Mouse (Mus musculus) urinary bladder, postnatal 25 days (tissue): ENCODE measurements around the gene Ikbip.

Experiments
- DNase-seq: peaks from one replicate; pipeline ENCODE4 v3.0.0; 2022; ENCODE audit warnings: low spot score

Ikbip gene

DNA sequence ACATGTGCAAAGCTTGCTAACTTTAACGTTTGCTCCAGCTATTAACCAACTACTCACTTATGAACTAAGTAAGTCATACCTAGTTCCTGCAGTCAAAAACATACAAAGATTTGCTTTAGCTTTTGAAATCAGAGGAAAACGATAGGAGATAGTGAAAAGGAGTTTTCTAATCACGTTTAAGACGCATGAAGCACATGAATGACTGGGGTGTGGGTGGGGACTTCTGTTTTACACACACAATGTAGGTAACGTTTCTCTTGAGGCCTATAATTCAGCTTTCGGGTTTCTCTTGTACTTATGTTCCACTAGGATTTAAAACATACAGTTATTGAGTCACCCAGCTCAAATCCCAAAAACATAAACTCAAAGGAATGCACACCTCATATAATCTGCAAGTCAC, 39.9 kb downstream of the Ikbip start:
- DNase-seq = no peak

GRCm38 (mm10) chr10:91123281-91123827, 40.6 kb downstream of the Ikbip start:
- DNase-seq = peak; percentile 23

GRCm38 (mm10) chr10:91123828-91124822, 41.4 kb downstream of the Ikbip start, which contains the start of gene Slc25a3:
Gene Slc25a3, minus strand, starts transcription at chr10:91124059.
- DNase-seq = peak; percentile 94

GRCm38 (mm10) chr10:91126618-91127355, 44.0 kb downstream of the Ikbip start:
- no peak for DNase-seq

DNA sequence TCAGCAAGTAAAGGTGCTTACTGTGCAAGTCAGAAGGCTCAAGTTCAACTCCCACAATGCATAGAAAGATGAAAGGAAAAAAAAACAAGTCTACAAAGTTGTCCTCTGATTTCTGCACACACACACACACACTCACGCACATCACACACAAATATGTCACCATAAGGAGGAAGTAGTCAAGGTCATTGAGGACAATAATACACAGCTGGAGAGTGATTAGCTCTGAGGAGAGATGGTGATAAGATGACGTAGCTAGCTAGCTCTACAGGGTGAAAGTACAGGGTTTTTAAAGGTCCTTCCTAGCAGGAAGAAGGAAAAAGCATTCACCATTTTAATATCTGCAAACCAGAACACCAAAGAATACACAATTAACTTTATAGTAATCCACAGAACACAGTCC, 44.7 kb downstream of the Ikbip start:
- no peak for DNase-seq

DNA sequence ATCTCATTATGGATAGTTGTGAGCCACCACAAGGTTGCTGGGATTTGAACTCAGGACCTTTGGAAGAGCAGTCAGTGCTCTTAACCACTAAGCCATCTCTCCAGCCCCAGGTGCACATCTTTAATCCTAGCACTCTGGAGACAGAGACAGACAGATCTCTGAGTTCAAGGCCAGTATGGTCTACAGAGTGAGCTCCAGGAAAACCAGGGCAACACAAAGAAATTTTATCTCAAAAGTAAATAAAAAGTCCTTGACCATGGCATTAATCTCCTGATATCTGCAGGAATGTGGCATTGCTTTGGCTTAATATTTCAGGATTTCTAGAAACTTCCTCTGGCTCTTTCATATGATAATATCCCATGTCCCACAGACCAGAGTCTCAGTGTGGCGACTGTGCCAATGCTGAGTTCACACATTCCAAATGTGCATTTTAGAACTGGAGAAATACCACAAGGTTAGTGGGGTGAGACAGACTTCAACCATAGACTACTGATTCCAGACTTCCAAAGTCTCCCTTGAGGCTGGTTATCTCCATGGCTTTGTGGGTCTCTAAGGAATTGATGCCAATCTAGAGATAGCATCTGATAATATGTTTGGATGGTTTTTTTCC, 45.9 kb downstream of the Ikbip start:
- no peak for DNase-seq

GRCm38 (mm10) chr10:91130792-91131191, 48.1 kb downstream of the Ikbip start:
- no peak for DNase-seq

GRCm38 (mm10) chr10:91131565-91131964, 48.8 kb downstream of the Ikbip start:
- DNase-seq = no peak

DNA sequence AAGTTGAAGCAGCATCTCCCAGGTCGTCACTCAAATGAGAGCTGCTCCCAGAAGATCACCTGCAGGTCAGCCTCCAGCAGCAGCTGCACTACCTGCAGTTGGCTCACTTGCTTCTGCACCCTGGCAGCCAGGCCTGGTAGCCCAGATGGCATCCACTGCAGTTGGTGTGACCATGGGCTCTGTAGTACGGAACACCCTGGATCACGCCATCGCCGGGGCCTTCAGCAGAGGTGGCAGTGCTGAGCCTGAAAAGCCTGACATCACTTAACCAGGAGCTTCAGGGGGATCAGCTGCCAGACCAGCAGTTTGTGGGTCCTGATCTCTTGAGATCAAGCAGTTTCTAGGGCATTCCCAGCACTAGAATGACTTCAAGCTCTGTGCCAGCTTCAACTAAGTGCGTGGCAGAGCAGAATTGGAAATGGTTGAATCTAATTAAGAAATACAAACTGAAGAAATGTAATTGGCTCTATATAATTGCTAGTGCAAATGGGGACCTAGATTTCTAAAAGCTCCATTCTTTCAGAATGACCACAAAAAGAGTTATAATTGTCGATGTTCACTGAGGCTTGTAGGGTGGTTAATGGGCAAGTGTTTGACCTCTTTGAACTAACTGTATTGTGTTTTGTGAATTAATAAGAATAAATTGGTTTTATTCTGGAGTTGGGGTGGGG, 52.7 kb downstream of the Ikbip start:
- no peak for DNase-seq

DNA sequence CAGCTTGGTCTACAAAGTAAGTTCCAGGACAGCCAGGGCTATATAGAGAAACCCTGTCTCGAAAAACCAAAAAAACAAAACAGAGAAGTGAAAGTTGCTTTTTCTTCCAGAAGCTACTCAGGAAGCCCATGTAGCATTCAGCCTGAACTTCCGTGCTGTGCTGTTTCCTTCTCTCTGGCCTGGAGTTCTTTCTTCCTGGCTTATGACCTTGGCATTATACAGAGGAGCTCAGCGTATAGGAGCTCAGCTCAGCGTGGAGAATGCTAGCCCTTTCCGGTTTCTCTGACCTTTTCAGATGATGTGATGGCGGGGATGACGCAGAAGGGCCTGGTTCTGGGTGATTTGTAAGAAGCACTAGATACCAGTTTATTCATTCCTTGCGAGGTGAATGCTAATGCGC, 54.7 kb downstream of the Ikbip start:
- DNase-seq = no peak

GRCm38 (mm10) chr10:91138317-91138716, 55.6 kb downstream of the Ikbip start:
- DNase-seq = no peak

- no peak for DNase-seq
Observed at GRCm38 (mm10) chr10:91139148-91139766, 56.5 kb downstream of the Ikbip start.

DNA sequence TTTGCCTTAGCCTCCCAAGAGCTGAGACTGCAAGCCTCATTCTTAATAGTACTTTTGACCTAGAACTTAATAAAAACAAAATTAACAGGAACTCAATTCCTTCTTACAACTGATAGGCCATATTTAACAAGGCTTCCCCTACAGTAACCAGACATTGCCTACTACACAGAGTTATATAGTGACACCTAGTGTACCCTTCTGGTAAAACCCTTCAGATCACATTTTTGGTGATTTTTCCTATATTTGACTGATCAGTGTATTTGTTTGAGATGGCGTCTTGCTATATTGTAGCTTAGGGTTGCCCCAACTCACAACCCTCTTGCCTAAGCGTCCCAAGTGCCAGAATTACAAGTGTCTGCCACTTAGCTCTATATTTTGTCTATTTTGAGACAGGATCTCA, 58.8 kb downstream of the Ikbip start:
- DNase-seq = no peak

GRCm38 (mm10) chr10:91142654-91143191, 60.0 kb downstream of the Ikbip start:
- DNase-seq = no peak

- DNase-seq = no peak
Observed at GRCm38 (mm10) chr10:91143313-91144230, 60.8 kb downstream of the Ikbip start.

GRCm38 (mm10) chr10:91145413-91145812, 62.7 kb downstream of the Ikbip start:
- no peak for DNase-seq
